Mouse (Mus musculus): ENCODE data around the gene Mpzl3. TPM values are rescaled to one million over a fixed set of nuclear protein-coding genes. Genes with fewer than 3 reads are reported as not detected.

Gene Mpzl3
- polyA plus RNA-seq, 1 experiment from 2014 or later: 1.7 TPM

- Histone ChIP-seq H3K4me3 (ENCODE audit: low read depth, low read length) (no peak overlapping the region), H3K36me3 (ENCODE audit: control insufficient read depth, insufficient read depth, low read length) (no peaks in the 10 kb centered on the region), H3K9me3 (replicated peaks; ENCODE audit: control insufficient read depth, low read length) (no peaks in the 10 kb centered on the region), H3K27ac (ENCODE audit: low read depth, low read length) (no peak overlapping the region), H3K4me1 (ENCODE audit: control insufficient read depth, insufficient read depth, low read length) (peaks cover 5% of the 10 kb centered on the region), H3K9ac (ENCODE audit: low read depth, low read length) (no peak overlapping the region), H3K27me3 (ENCODE audit: control insufficient read depth, insufficient read depth, low read length) (no peaks in the 10 kb centered on the region), H3K4me2 (no peak overlapping the region)
- 32% methylated on average over 3 of the region's 3 CpGs for WGBS (ENCODE audit: insufficient replicate concordance)
- no peak for ATAC-seq (replicated peaks; ENCODE audit: insufficient number of reproducible peaks, low FRiP score, low TSS enrichment)
Measured at GRCm38 (mm10) chr9:45098426-45098825, 43.4 kb downstream of the Mpzl3 start.

DNA sequence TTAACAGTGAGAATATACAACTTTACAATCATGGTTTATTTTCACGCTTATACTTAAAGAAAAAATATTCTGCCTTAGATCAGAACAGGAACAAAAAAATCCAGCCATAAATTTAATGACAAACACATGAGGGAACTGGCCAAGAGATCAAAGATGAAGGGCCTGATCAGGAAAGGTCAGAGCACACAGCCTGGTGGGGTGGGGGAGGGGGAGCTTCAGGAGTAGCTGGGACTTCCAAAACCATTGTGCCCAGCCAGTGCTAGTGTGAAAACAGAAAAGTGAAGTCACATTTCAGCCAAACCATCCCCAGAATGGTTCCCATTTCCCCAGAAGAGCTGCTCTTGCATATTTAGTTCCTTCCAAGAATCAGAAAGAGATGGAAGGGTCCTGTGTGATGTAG lies 47.5 kb downstream of the Mpzl3 start:
- ATAC-seq (replicated peaks; ENCODE audit: insufficient number of reproducible peaks, low FRiP score, low TSS enrichment): no peak
- no peak overlapping the region for H3K9ac ChIP-seq (ENCODE audit: low read depth, low read length)
- H3K27me3 ChIP-seq (ENCODE audit: control insufficient read depth, insufficient read depth, low read length): no peaks in the 10 kb centered on the region
- H3K27ac ChIP-seq (ENCODE audit: low read depth, low read length): no peak overlapping the region
- no peak overlapping the region for H3K4me3 ChIP-seq (ENCODE audit: low read depth, low read length)
- H3K4me1 ChIP-seq (ENCODE audit: control insufficient read depth, insufficient read depth, low read length): peaks cover 9% of the 10 kb centered on the region
- no peaks in the 10 kb centered on the region for H3K9me3 ChIP-seq (replicated peaks; ENCODE audit: control insufficient read depth, low read length)
- H3K36me3 ChIP-seq (ENCODE audit: control insufficient read depth, insufficient read depth, low read length): no peaks in the 10 kb centered on the region
- no peak overlapping the region for H3K4me2 ChIP-seq
- 69% methylated on average over 1 of the region's 1 CpGs for WGBS (ENCODE audit: insufficient replicate concordance)

GRCm38 (mm10) chr9:45103211-45103979 lies 48.4 kb downstream of the Mpzl3 start:
- H3K36me3 ChIP-seq (ENCODE audit: control insufficient read depth, insufficient read depth, low read length): no peaks in the 10 kb centered on the region
- WGBS (ENCODE audit: insufficient replicate concordance): 29% methylated on average over 11 of the region's 11 CpGs
- no peak overlapping the region for H3K4me3 ChIP-seq (ENCODE audit: low read depth, low read length)
- no peaks in the 10 kb centered on the region for H3K9me3 ChIP-seq (replicated peaks; ENCODE audit: control insufficient read depth, low read length)
- peak overlapping the region; percentile 24; the same call in 1 of the 2 replicates for H3K4me2 ChIP-seq
- H3K4me1 ChIP-seq (ENCODE audit: control insufficient read depth, insufficient read depth, low read length): peaks cover 9% of the 10 kb centered on the region
- 0 out of 2 replicates have a peak overlapping the region, but pooled peaks have one; percentile 15 for H3K27ac ChIP-seq (ENCODE audit: low read depth, low read length)
- no peak for ATAC-seq (replicated peaks; ENCODE audit: insufficient number of reproducible peaks, low FRiP score, low TSS enrichment)
- no peaks in the 10 kb centered on the region for H3K27me3 ChIP-seq (ENCODE audit: control insufficient read depth, insufficient read depth, low read length)
- H3K9ac ChIP-seq (ENCODE audit: low read depth, low read length): no peak overlapping the region

GRCm38 (mm10) chr9:45105596-45106374 lies 50.8 kb downstream of the Mpzl3 start:
- H3K27me3 ChIP-seq (ENCODE audit: control insufficient read depth, insufficient read depth, low read length): no peaks in the 10 kb centered on the region
- no peak for ATAC-seq (replicated peaks; ENCODE audit: insufficient number of reproducible peaks, low FRiP score, low TSS enrichment)
- H3K36me3 ChIP-seq (ENCODE audit: control insufficient read depth, insufficient read depth, low read length): no peaks in the 10 kb centered on the region
- no peak overlapping the region for H3K27ac ChIP-seq (ENCODE audit: low read depth, low read length)
- no peak overlapping the region for H3K9ac ChIP-seq (ENCODE audit: low read depth, low read length)
- H3K9me3 ChIP-seq (replicated peaks; ENCODE audit: control insufficient read depth, low read length): no peaks in the 10 kb centered on the region
- H3K4me2 ChIP-seq: no peak overlapping the region
- peaks cover 9% of the 10 kb centered on the region for H3K4me1 ChIP-seq (ENCODE audit: control insufficient read depth, insufficient read depth, low read length)
- no peak overlapping the region for H3K4me3 ChIP-seq (ENCODE audit: low read depth, low read length)
- WGBS (ENCODE audit: insufficient replicate concordance): 74% methylated on average over 2 of the region's 2 CpGs

- Histone ChIP-seq H3K4me2 (peak overlapping the region; percentile 66), H3K27ac (ENCODE audit: low read depth, low read length) (no peak overlapping the region), H3K9me3 (replicated peaks; ENCODE audit: control insufficient read depth, low read length) (no peaks in the 10 kb centered on the region), H3K27me3 (ENCODE audit: control insufficient read depth, insufficient read depth, low read length) (peaks cover 9% of the 10 kb centered on the region), H3K9ac (ENCODE audit: low read depth, low read length) (0 out of 2 replicates have a peak overlapping the region, but pooled peaks have one; percentile 52), H3K4me1 (ENCODE audit: control insufficient read depth, insufficient read depth, low read length) (0 out of 2 replicates have a peak, but pooled peaks cover 3% of the 10 kb centered on the region), H3K36me3 (ENCODE audit: control insufficient read depth, insufficient read depth, low read length) (no peaks in the 10 kb centered on the region), H3K4me3 (ENCODE audit: low read depth, low read length) (peak overlapping the region; percentile 30)
- ATAC-seq (replicated peaks; ENCODE audit: insufficient number of reproducible peaks, low FRiP score, low TSS enrichment): no peak
- WGBS (ENCODE audit: insufficient replicate concordance): 5% methylated on average over 14 of the region's 14 CpGs
Measured at GRCm38 (mm10) chr9:45115706-45116105, 60.7 kb downstream of the Mpzl3 start.

DNA sequence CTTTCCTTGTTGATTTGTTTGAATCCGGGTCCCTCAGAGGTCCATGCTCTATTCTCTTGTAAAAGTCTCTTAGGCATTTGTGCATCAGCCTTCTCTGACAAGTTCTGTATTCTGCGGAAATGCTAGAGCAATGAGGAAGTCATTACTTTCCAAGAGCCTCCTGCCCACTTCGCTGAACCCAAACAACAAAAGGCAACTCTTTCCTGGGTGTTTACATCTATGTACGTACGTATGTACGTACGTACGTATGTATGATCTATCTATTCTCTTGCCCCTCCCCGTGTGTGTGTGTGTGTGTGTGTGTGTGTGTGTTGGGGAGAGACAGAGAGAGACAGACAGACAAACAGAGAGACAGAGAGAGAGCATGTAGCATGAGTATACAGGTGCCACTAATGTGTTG lies 61.8 kb downstream of the Mpzl3 start:
- no peak overlapping the region for H3K4me3 ChIP-seq (ENCODE audit: low read depth, low read length)
- no peak overlapping the region for H3K4me2 ChIP-seq
- no peak overlapping the region for H3K27ac ChIP-seq (ENCODE audit: low read depth, low read length)
- H3K36me3 ChIP-seq (ENCODE audit: control insufficient read depth, insufficient read depth, low read length): no peaks in the 10 kb centered on the region
- no peak overlapping the region for H3K9ac ChIP-seq (ENCODE audit: low read depth, low read length)
- ATAC-seq (replicated peaks; ENCODE audit: insufficient number of reproducible peaks, low FRiP score, low TSS enrichment): no peak
- H3K27me3 ChIP-seq (ENCODE audit: control insufficient read depth, insufficient read depth, low read length): peaks cover 9% of the 10 kb centered on the region
- 68% methylated on average over 9 of the region's 9 CpGs for WGBS (ENCODE audit: insufficient replicate concordance)
- H3K4me1 ChIP-seq (ENCODE audit: control insufficient read depth, insufficient read depth, low read length): peaks cover 3% of the 10 kb centered on the region; the same call in 1 of the 2 replicates
- H3K9me3 ChIP-seq (replicated peaks; ENCODE audit: control insufficient read depth, low read length): no peaks in the 10 kb centered on the region

DNA sequence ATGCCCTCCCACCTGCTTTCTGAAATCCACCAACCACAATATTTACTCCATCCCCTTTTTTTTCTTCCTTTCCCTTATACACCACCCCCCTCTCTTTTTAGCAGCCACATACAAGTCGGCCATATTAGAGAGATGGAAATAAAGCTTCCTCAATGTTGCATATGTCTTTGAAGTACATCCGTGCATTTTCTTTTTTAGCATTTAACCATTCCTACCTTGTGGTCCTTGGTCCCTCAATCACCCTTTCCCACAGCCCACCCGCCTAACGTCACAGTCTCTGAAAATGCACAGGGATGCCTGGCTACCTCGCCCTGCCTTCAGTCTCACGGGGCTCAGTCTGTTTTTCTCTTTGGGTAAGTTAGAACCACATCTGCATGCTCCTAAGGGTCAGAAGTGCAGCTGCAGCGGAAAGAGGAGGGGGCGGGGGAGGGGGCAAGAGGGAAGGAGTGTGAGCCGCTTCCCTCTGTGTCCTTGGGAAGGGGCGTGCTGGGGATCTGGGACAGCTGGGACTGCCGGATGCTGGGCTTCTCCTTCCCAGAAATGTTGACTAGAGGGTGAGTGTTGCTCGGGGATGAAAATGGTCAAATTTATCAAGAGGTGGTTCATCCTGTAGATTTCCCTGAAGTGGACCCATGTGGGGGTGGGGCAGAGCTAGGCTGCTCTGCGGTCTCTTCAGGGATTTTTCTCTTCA lies 62.9 kb downstream of the Mpzl3 start, which contains the start of gene Scn2b:
Scn2b (plus strand) TSS at position 42 of the 691 bp plus-strand sequence.
- Histone ChIP-seq H3K9me3 (replicated peaks; ENCODE audit: control insufficient read depth, low read length) (no peaks in the 10 kb centered on the region), H3K36me3 (ENCODE audit: control insufficient read depth, insufficient read depth, low read length) (no peaks in the 10 kb centered on the region), H3K27me3 (ENCODE audit: control insufficient read depth, insufficient read depth, low read length) (peaks cover 9% of the 10 kb centered on the region), H3K27ac (ENCODE audit: low read depth, low read length) (peak within 1 kb of the TSS; percentile 66), H3K4me1 (ENCODE audit: control insufficient read depth, insufficient read depth, low read length) (peaks cover 9% of the 10 kb centered on the region; the same call in 1 of the 2 replicates), H3K9ac (ENCODE audit: low read depth, low read length) (peak within 1 kb of the TSS; percentile 81), H3K4me2 (peak within 1 kb of the TSS; percentile 71), H3K4me3 (ENCODE audit: low read depth, low read length) (peak within 1 kb of the TSS; percentile 65)
- 2% methylated on average over 13 of the region's 13 CpGs for WGBS (ENCODE audit: insufficient replicate concordance)
- no peak; the same call in 1 of the 2 replicates for ATAC-seq (replicated peaks; ENCODE audit: insufficient number of reproducible peaks, low FRiP score, low TSS enrichment)

DNA sequence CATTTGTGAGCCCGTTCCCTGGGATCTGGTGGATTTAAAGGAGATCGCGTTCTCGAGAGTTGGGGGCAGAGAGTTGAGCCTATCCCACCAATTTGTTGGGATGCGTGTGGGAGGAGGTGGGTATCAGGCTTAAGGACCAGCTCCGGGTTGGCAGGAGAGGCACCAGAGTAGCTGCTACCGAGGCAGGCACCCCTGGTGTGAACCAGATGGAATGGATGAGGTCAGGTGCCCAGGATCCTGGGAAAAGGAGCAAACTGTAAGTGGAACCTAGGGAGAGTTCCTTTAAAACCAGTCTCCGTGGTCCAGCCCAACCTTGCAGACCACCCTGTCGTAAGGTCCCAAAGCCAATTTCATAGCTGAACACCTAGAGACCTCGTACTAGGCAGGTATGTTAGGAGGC lies 63.6 kb downstream of the Mpzl3 start:
- Histone ChIP-seq H3K36me3 (ENCODE audit: control insufficient read depth, insufficient read depth, low read length) (no peaks in the 10 kb centered on the region), H3K9me3 (replicated peaks; ENCODE audit: control insufficient read depth, low read length) (no peaks in the 10 kb centered on the region), H3K4me2 (peak overlapping the region; percentile 71), H3K27ac (ENCODE audit: low read depth, low read length) (no peak overlapping the region), H3K4me3 (ENCODE audit: low read depth, low read length) (peak overlapping the region; percentile 65), H3K9ac (ENCODE audit: low read depth, low read length) (no peak overlapping the region), H3K4me1 (ENCODE audit: control insufficient read depth, insufficient read depth, low read length) (peaks cover 9% of the 10 kb centered on the region; the same call in 1 of the 2 replicates), H3K27me3 (ENCODE audit: control insufficient read depth, insufficient read depth, low read length) (peaks cover 9% of the 10 kb centered on the region)
- 20% methylated on average over 10 of the region's 10 CpGs for WGBS (ENCODE audit: insufficient replicate concordance)
- ATAC-seq (replicated peaks; ENCODE audit: insufficient number of reproducible peaks, low FRiP score, low TSS enrichment): no peak
